Mouse (Mus musculus) spleen, postnatal 36 days (tissue): ENCODE results near the gene Gm49027.
"Not testable (repeated sequence)": the region's sequence is repeated elsewhere in the genome, so short reads cannot be mapped to it uniquely, and the experiment has no call there.

ENCODE experiments used
- DNase-seq, 2 experiments: peaks; one replicate each; pipeline ENCODE4 v3.0.0; 2022; ENCODE audit warnings: low spot score in 2 of 2, mixed read lengths in 1 of 2

The Gm49027 gene

GRCm38 (mm10) chr5:123525281-123525680 lies at the start of gene Gm49027:
Gene Gm49027, minus strand, starts transcription at chr5:123525488.
- DNase-seq = no peak

DNA sequence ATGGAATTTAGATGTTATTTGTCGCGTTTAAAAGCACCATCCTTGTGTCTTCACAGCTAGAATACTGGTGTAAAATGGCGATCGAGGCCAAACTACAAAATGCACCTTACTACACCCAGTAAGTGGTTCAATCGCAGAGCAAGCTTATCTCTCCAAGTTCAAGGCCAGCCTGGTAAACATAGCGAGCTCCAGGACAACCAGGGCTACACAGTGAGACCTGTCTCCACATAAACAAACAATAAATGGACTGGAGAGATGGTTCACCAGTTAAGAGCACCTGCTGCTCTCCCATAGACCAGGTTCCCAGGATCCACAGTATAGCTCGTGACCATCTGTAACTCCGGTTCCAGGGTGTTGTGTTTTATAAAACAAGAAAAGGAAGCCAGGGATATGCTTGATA lies 48.1 kb upstream of the Gm49027 start:
- DNase-seq = no peak

GRCm38 (mm10) chr5:123572357-123573186 lies 47.3 kb upstream of the Gm49027 start, which contains the start of gene Vps33a:
Gene Vps33a, minus strand, starts transcription at chr5:123573038.
- peak; percentile 97 to 98 for DNase-seq

DNA sequence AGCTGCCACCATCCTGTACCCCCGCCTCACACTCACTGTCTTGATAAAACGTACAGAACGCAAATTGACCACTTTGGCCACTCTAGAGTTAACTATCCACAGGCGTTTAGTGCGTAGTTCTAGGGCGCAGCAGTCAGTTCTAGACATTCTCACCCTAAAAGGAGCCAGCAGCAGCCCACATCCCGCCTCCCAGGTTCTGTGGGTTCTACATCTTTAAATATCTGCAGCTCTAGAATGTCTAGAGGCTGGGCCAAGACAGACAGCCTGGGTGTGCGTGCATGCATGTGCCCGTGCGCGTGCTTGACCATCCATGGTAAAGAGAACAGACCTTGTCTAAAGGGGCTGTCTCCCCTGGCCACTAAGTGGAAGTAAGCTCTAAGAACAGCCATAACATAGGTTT lies 35.8 kb upstream of the Gm49027 start:
- no peak for DNase-seq

DNA sequence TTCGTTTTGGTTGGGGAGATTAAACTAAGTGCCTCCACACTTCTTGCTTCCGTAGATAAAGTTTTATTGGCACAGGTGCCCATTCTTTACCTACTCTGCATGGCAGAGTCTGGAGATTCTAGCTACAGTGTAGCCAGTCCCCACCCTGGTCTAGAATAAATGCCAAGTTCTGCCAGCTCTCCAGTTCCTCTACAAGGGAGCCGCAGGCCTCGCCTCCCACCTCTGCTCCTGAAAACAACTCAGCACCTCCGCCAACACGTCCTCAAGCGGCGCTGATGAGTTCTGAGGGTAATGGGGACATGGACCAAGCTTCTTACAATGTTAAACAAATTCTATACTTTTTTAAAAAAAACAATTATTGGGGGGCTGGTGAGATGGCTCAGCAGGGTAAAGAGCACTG lies 34.3 kb upstream of the Gm49027 start:
- no peak for DNase-seq

DNA sequence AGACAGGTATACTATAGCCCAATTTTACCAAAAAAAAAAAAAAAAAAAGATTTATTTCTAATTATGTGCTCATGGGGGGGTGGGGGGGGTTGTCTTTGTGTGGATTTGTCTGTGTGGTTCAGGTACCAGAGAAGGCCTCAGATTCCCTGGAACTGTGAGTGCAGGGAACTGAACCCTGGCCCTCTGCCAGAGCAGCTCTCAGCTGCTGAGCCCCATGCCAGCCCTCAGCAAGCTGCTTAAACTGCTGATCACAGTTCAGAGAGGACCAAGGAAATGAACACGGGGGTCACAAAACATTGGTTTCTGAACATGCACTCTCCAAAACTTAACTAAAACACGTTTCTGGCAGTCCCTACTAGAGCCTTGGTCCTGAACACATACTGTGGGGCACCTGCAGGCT lies 31.2 kb upstream of the Gm49027 start:
- DNase-seq = no peak

DNA sequence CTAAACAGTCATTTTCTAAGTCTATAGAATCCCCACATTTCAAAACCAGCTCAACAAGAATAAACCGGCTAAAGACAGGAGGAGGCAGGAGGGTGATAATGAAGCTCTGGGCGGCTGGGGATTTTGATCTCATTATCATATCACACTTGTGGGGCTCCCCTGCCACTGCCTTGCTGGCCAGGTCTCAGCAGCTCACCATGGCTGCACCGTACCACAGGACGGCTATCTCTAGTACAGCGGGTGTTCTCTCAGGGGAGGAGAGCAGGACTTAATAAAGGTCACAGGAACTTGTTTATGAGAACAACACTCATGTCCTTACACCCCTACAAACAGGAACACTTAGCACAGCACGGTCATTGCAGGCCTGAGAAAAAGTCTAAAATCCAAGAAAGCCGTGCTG lies 30.4 kb upstream of the Gm49027 start:
- DNase-seq = no peak

- DNase-seq = no peak
Observed at GRCm38 (mm10) chr5:123533801-123534200, 8.5 kb upstream of the Gm49027 start.

- DNase-seq = no peak
Observed at GRCm38 (mm10) chr5:123530056-123530455, 4.8 kb upstream of the Gm49027 start.

- DNase-seq = no peak
Observed at GRCm38 (mm10) chr5:123528641-123529040, 3.4 kb upstream of the Gm49027 start.

DNA sequence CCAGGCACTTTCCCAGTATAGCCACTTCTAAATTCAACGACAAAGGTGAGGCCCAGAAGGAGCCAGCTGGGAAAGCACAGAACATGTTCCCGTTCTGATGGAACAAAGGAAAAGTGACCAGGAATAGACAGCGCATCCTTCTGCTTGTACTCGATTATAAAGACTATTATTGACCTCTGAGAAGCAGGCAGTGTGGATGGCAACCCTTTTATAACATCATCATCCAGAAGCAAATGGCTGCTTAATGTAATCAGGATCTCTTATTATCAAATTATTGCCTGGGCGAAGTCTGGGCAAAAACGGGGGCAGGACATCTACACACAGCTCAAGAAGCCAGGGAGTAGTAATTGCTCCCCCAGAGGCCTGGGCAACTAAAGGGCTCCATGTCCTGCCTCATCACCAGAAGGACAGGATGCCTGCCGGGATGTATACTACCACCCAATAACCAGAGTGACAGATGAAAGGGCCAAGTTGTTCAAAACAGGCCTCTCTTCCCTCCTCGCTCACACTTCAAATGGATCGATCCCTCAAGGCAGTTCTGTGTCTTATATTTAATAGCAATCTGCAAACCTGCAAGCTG lies 718 bp upstream of the Gm49027 start:
- no peak for DNase-seq

GRCm38 (mm10) chr5:123524393-123524750 lies 916 bp downstream of the Gm49027 start:
- DNase-seq = no peak

DNA sequence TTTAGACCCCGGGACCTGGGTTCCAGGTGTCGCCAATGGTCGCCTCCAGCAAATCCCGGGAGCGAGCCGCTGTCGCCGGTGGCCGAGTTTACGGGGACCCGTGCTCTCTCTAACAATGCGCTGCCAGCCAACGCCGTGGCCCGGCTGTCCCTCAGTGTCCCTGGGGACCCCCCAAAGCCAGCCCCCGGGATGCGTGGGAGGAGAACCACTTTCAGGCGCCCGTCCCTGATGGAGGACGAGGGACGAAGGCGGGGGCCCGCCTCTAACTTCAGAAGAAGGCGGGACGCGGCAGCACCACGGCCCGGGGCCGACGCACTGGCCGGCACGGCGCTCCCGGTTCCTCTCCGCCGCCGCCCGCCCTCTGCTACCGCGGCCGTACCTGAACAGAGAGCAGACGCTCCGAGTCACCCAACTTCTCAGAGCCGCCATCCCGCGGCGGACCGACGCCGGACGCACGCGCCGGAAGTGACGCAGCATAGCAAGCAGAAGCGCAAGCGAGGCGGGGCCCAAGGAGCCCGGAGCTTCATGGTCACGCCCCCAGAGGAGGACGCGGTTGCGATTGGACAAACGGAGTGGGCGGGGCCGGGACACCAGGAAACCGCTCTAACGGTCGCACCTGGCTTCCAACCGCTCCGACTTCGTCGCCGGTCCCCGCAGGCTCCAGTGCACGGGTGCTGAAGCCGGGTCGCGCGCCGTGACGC lies 1.4 kb downstream of the Gm49027 start, which contains the start of gene Diablo:
TSS of gene Diablo (minus strand) at position 485 of the 701 bp plus-strand sequence.
- peak; percentile 98 to 99 for DNase-seq

DNA sequence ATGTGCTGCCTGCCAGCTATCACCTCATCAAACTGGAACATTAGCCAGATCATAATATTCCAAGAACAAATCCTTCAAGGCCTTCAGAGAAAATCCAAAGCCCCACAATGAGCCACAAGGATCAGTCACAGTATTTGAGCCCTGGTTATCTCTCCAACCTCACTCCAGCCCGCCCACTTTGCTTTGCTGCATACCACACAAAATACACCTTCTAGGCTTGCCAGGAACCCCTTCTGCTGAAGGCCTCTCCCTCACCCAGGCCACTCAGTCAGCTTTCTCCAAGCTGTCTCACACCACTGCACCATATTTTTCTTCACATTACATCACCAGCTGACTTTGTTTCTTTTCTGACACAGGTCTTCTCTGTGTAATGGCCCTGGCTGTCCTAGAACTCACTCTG lies 3.1 kb downstream of the Gm49027 start:
- no peak for DNase-seq

DNA sequence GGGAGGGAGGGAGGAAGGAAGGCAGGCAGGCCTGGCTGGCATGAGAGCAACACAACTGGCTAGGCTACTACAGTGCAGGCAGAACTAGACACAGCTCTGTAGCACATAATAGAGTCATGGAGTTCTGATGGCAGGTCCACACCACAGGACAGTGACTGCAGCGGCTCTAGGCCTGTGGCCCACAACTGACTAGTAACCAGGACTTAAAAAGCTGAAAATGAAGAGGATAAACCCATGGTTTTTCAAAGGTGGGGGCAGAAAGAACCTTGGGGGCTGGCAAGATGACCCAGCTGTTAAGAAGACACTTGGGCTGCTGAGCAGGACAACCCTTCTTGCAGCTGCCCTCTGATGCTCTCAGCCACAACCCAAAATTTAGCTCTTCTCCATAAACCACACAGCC lies 3.7 kb downstream of the Gm49027 start:
- no peak for DNase-seq

GRCm38 (mm10) chr5:123520666-123521065 lies 4.6 kb downstream of the Gm49027 start:
- DNase-seq = no peak

- no peak for DNase-seq
Observed at GRCm38 (mm10) chr5:123514871-123515270, 10.4 kb downstream of the Gm49027 start.

- DNase-seq = no peak
Observed at GRCm38 (mm10) chr5:123512102-123512501, 13.2 kb downstream of the Gm49027 start.

- DNase-seq = not testable (repeated sequence)
Observed at GRCm38 (mm10) chr5:123511426-123511825, 13.9 kb downstream of the Gm49027 start.

GRCm38 (mm10) chr5:123510160-123510559 lies 15.1 kb downstream of the Gm49027 start, which contains the start of gene B3gnt4:
Gene B3gnt4, plus strand, starts transcription at chr5:123510460.
- DNase-seq = no peak

DNA sequence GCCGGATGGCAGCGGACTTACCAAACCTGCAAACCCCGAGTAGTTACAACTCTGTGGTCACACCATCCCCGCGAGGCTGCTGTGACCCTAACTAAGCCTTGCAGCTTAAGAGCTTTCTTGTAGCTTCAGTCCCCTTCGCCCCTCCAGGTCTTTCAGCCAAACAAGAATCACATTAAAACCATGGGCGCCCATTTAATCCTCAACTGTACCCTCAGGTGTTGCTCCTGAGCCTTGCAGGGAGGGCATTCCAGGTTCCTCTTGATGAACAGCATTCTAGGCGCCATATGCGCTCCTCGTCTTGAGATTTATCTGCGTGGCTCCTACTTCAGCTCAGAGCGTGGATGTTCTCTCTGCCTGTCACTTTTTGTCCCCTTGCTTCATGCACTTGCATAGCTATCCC lies 16.4 kb downstream of the Gm49027 start:
- DNase-seq = no peak

- DNase-seq = peak; percentile 62 to 64
Observed at GRCm38 (mm10) chr5:123507936-123508723, 17.2 kb downstream of the Gm49027 start.
